Comparison of ENCODE assay signal across 23 mouse cellular contexts in genomic region chr3:127097106-127097505, GRCm38 (mm10).
"Had no signal": no experiment of that assay in that cellular context is flagged by ENCODE, and none has a peak within 500 bp of the region (broad histone marks: within the 10 kb centered on the region; RNA-seq: fewer than 3 reads in every experiment).

No protein-coding gene starts in this region.

- H3K4me1 ChIP-seq: embryonic facial prominence, embryonic 10.5 days; embryonic facial prominence, embryonic 12.5 days; embryonic facial prominence, embryonic 13.5 days; embryonic facial prominence, embryonic 15.5 days; forebrain, embryonic 10.5 days; forebrain, embryonic 12.5 days; forebrain, embryonic 13.5 days; forebrain, embryonic 15.5 days had no signal

- H3K27me3 ChIP-seq: embryonic facial prominence, embryonic 12.5 days; embryonic facial prominence, embryonic 13.5 days; embryonic facial prominence, embryonic 15.5 days; forebrain, embryonic 12.5 days; forebrain, embryonic 13.5 days; forebrain, embryonic 15.5 days had no signal

- ATAC-seq: forebrain, embryonic 13.5 days; forebrain, embryonic 14.5 days; forebrain, embryonic 15.5 days; forebrain, postnatal 0 days had no signal

- H3K4me2 ChIP-seq: embryonic facial prominence, embryonic 12.5 days; embryonic facial prominence, embryonic 13.5 days; embryonic facial prominence, embryonic 15.5 days; forebrain, embryonic 12.5 days; forebrain, embryonic 13.5 days; forebrain, embryonic 15.5 days had no signal

- DNase-seq: cerebellum, adult 8-10 months; cerebellum, adult 9-10 months; cerebellum, adult 9-11 months; cerebellum, postnatal 36 days; embryo, embryonic 11 days; forebrain, postnatal 0 days; gastrocnemius, adult 2 months; gastrocnemius, postnatal 10 days; gastrocnemius, postnatal 14 days; gastrocnemius, postnatal 25 days; gastrocnemius, postnatal 36 days; heart, adult 18-20 months; heart, adult 2 months had no signal

- H3K9ac ChIP-seq: embryonic facial prominence, embryonic 12.5 days; embryonic facial prominence, embryonic 13.5 days; embryonic facial prominence, embryonic 15.5 days; forebrain, embryonic 12.5 days; forebrain, embryonic 13.5 days; forebrain, embryonic 15.5 days; forebrain, postnatal 0 days had no signal

- H3K9me3 ChIP-seq: embryonic facial prominence, embryonic 10.5 days; embryonic facial prominence, embryonic 12.5 days; embryonic facial prominence, embryonic 13.5 days; embryonic facial prominence, embryonic 15.5 days; forebrain, embryonic 10.5 days; forebrain, embryonic 12.5 days; forebrain, embryonic 13.5 days; forebrain, embryonic 15.5 days had no signal

- H3K4me3 ChIP-seq: embryonic facial prominence, embryonic 10.5 days; embryonic facial prominence, embryonic 12.5 days; embryonic facial prominence, embryonic 13.5 days; embryonic facial prominence, embryonic 15.5 days; erythroblast, embryonic 14.5 days; forebrain, embryonic 10.5 days; forebrain, embryonic 12.5 days; forebrain, embryonic 13.5 days; forebrain, embryonic 15.5 days; gastrocnemius, adult 2 months; heart, adult 2 months had no signal

- H3K36me3 ChIP-seq: embryonic facial prominence, embryonic 10.5 days; embryonic facial prominence, embryonic 12.5 days; embryonic facial prominence, embryonic 13.5 days; embryonic facial prominence, embryonic 15.5 days; forebrain, embryonic 10.5 days; forebrain, embryonic 12.5 days; forebrain, embryonic 15.5 days had no signal

- H3K27ac ChIP-seq: embryonic facial prominence, embryonic 10.5 days; embryonic facial prominence, embryonic 12.5 days; embryonic facial prominence, embryonic 13.5 days; embryonic facial prominence, embryonic 15.5 days; forebrain, embryonic 10.5 days; forebrain, embryonic 12.5 days; forebrain, embryonic 13.5 days; forebrain, embryonic 15.5 days; gastrocnemius, adult 2 months; heart, adult 2 months had no signal
